Mouse (Mus musculus) midbrain, embryonic 13.5 days (tissue): ENCODE data around the gene Chuk. TPM values are rescaled to one million over a fixed set of nuclear protein-coding genes. Genes with fewer than 3 reads are reported as not detected.

Experiments used
- ATAC-seq: fragments of 200-750 bp; cut with Nextera tagmentation; 2 replicates; pipeline ENCODE4 v1.8.0; 2017; ENCODE audit warnings: mild to moderate bottlenecking, moderate TSS enrichment, moderate library complexity
- H3K27ac ChIP-seq: fragments of 300-500 bp; sonication (generic); 2 replicates; pipeline ENCODE4 v1.5.1; 2015; ENCODE audit warnings: inconsistent platforms, mild to moderate bottlenecking, moderate library complexity
- H3K27me3 ChIP-seq: fragments of 300-500 bp; sonication (generic); 2 replicates; pipeline ENCODE4 v1.6.1; 2015; ENCODE audit warnings: mild to moderate bottlenecking, inconsistent platforms
- H3K36me3 ChIP-seq: fragments of 300-500 bp; sonication (generic); 2 replicates; pipeline ENCODE4 v1.6.1; 2015; ENCODE audit warnings: mild to moderate bottlenecking, inconsistent platforms
- H3K4me1 ChIP-seq: fragments of 300-500 bp; sonication (generic); replicated peaks from 2 replicates; pipeline ENCODE4 v1.6.1; 2015; ENCODE audit warnings: inconsistent platforms
- H3K4me2 ChIP-seq: fragments of 300-500 bp; sonication (generic); replicated peaks from 2 replicates; pipeline ENCODE4 v1.6.1; 2015; ENCODE audit warnings: moderate library complexity, mild to moderate bottlenecking, inconsistent platforms
- H3K4me3 ChIP-seq: fragments of 300-500 bp; sonication (generic); replicated peaks from 2 replicates; pipeline ENCODE4 v1.5.1; 2015; ENCODE audit warnings: mild to moderate bottlenecking, inconsistent platforms
- H3K9ac ChIP-seq: fragments of 300-500 bp; sonication (generic); replicated peaks from 2 replicates; pipeline ENCODE4 v1.6.1; 2015; ENCODE audit warnings: mild to moderate bottlenecking, inconsistent platforms
- H3K9me3 ChIP-seq: fragments of 300-500 bp; sonication (generic); 2 replicates; pipeline ENCODE4 v1.6.1; 2016; ENCODE audit warnings: mild to moderate bottlenecking, inconsistent platforms
- WGBS: fragments of 180-500 bp; shearing (Covaris S2); methylation state at CpG from one replicate; pipeline ENCODE4 v1.1.7; 2015; 5-methylcytosine and 5-hydroxymethylcytosine counted together
- polyA plus RNA-seq: library from polyadenylated mRNA; unstranded; fragments of >200 nt; fragmentation: Nextera tagmentation; extraction: Ambion mirVana; gene quantifications from 2 replicates; pipeline ENCODE4 v1.2.1, GENCODE M21; 2015

Chuk gene
- polyA plus RNA-seq, 1 experiment from 2014 or later, result 70.2 TPM

- Histone ChIP-seq H3K9ac (no peak overlapping the region), H3K27ac (no peak overlapping the region), H3K36me3 (peaks cover 33% of the 10 kb centered on the region), H3K9me3 (no peaks in the 10 kb centered on the region), H3K4me1 (peaks cover 16% of the 10 kb centered on the region), H3K4me3 (no peak overlapping the region), H3K27me3 (no peaks in the 10 kb centered on the region), H3K4me2 (no peak overlapping the region)
- no peak for ATAC-seq
- WGBS, result 92% methylated on average over 2 of the region's 2 CpGs
These were observed 42.5 kb downstream of the Chuk start for GRCm38 (mm10) chr19:44064734-44065133.

- H3K27me3 ChIP-seq, result no peaks in the 10 kb centered on the region
- H3K9ac ChIP-seq, result no peak overlapping the region
- no peak overlapping the region for H3K4me3 ChIP-seq
- no peak overlapping the region for H3K27ac ChIP-seq
- H3K4me2 ChIP-seq, result no peak overlapping the region
- H3K9me3 ChIP-seq, result no peaks in the 10 kb centered on the region
- ATAC-seq, result no peak
- peaks cover 14% of the 10 kb centered on the region for H3K4me1 ChIP-seq
- WGBS, result 91% methylated on average over 7 of the region's 7 CpGs
- H3K36me3 ChIP-seq, result peaks cover 39% of the 10 kb centered on the region
These were observed 43.5 kb downstream of the Chuk start for GRCm38 (mm10) chr19:44063773-44064172.

GRCm38 (mm10) chr19:44060226-44060625 lies 47.1 kb downstream of the Chuk start:
- ATAC-seq, result no peak
- Histone ChIP-seq H3K4me1 (no peaks in the 10 kb centered on the region), H3K9me3 (no peaks in the 10 kb centered on the region), H3K9ac (no peak overlapping the region), H3K36me3 (peaks cover 55% of the 10 kb centered on the region), H3K4me2 (no peak overlapping the region), H3K27me3 (no peaks in the 10 kb centered on the region), H3K27ac (no peak overlapping the region), H3K4me3 (no peak overlapping the region)
- WGBS, result 90% methylated on average over 3 of the region's 3 CpGs

- H3K4me2 ChIP-seq, result no peak overlapping the region
- no peaks in the 10 kb centered on the region for H3K27me3 ChIP-seq
- H3K4me3 ChIP-seq, result no peak overlapping the region
- H3K36me3 ChIP-seq, result peaks cover 43% of the 10 kb centered on the region
- H3K4me1 ChIP-seq, result no peaks in the 10 kb centered on the region
- H3K9ac ChIP-seq, result no peak overlapping the region
- no peaks in the 10 kb centered on the region for H3K9me3 ChIP-seq
- H3K27ac ChIP-seq, result no peak overlapping the region
- ATAC-seq, result no peak
- WGBS, result 82% methylated on average over 4 of the region's 4 CpGs
These were observed 52.0 kb downstream of the Chuk start for GRCm38 (mm10) chr19:44055173-44055826.

- WGBS, result 90% methylated on average over 4 of the region's 4 CpGs
- H3K36me3 ChIP-seq, result peaks cover 39% of the 10 kb centered on the region
These were observed 56.9 kb downstream of the Chuk start for GRCm38 (mm10) chr19:44050388-44050787.

GRCm38 (mm10) chr19:44049282-44049681 lies 58.0 kb downstream of the Chuk start:
- Histone ChIP-seq H3K4me3 (no peak overlapping the region), H3K36me3 (peaks cover 38% of the 10 kb centered on the region), H3K27ac (no peak overlapping the region), H3K9ac (no peak overlapping the region), H3K4me2 (no peak overlapping the region), H3K4me1 (no peaks in the 10 kb centered on the region), H3K9me3 (no peaks in the 10 kb centered on the region), H3K27me3 (no peaks in the 10 kb centered on the region)
- 67% methylated on average over 3 of the region's 3 CpGs for WGBS
- no peak for ATAC-seq

More at GRCm38 (mm10) chr19:44050388-44050787, 56.9 kb downstream of the Chuk start:
- no peak overlapping the region for H3K4me2 ChIP-seq
- no peak overlapping the region for H3K4me3 ChIP-seq
- no peaks in the 10 kb centered on the region for H3K4me1 ChIP-seq
- no peak for ATAC-seq
- no peak overlapping the region for H3K27ac ChIP-seq
- H3K27me3 ChIP-seq, result no peaks in the 10 kb centered on the region
- H3K9ac ChIP-seq, result no peak overlapping the region
- H3K9me3 ChIP-seq, result no peaks in the 10 kb centered on the region

GRCm38 (mm10) chr19:44045847-44046246 lies 61.4 kb downstream of the Chuk start:
- Histone ChIP-seq H3K9me3 (no peaks in the 10 kb centered on the region), H3K27me3 (no peaks in the 10 kb centered on the region), H3K4me3 (no peak overlapping the region), H3K4me2 (no peak overlapping the region), H3K9ac (no peak overlapping the region), H3K27ac (no peak overlapping the region), H3K36me3 (peaks cover 20% of the 10 kb centered on the region), H3K4me1 (no peaks in the 10 kb centered on the region)
- ATAC-seq, result no peak
- 88% methylated on average over 3 of the region's 3 CpGs for WGBS

- Histone ChIP-seq H3K27ac (no peak overlapping the region), H3K4me3 (no peak overlapping the region), H3K4me1 (no peaks in the 10 kb centered on the region), H3K9me3 (no peaks in the 10 kb centered on the region), H3K9ac (no peak overlapping the region), H3K36me3 (peaks cover 34% of the 10 kb centered on the region), H3K27me3 (no peaks in the 10 kb centered on the region), H3K4me2 (no peak overlapping the region)
- no peak for ATAC-seq
- WGBS, result 89% methylated on average over 5 of the region's 5 CpGs
These were observed 65.2 kb downstream of the Chuk start for GRCm38 (mm10) chr19:44042121-44042520.

GRCm38 (mm10) chr19:44033396-44033795 lies 73.9 kb downstream of the Chuk start:
- Histone ChIP-seq H3K4me3 (no peak overlapping the region), H3K27ac (no peak overlapping the region), H3K36me3 (peaks cover 29% of the 10 kb centered on the region), H3K4me1 (no peaks in the 10 kb centered on the region), H3K27me3 (no peaks in the 10 kb centered on the region), H3K9ac (no peak overlapping the region), H3K9me3 (no peaks in the 10 kb centered on the region), H3K4me2 (no peak overlapping the region)
- WGBS, result 94% methylated on average over 5 of the region's 5 CpGs
- no peak for ATAC-seq

- H3K27ac ChIP-seq, result no peak overlapping the region
- WGBS, result 92% methylated on average over 11 of the region's 11 CpGs
These were observed 75.1 kb downstream of the Chuk start for GRCm38 (mm10) chr19:44032046-44032744.

GRCm38 (mm10) chr19:44030024-44030423 lies 77.3 kb downstream of the Chuk start:
- no peak overlapping the region for H3K4me2 ChIP-seq
- 94% methylated on average over 5 of the region's 5 CpGs for WGBS
- H3K9me3 ChIP-seq, result no peaks in the 10 kb centered on the region
- H3K4me1 ChIP-seq, result no peaks in the 10 kb centered on the region
- peaks cover 6% of the 10 kb centered on the region; the same call in 1 of the 2 replicates for H3K36me3 ChIP-seq
- no peak overlapping the region for H3K9ac ChIP-seq
- no peak overlapping the region for H3K4me3 ChIP-seq
- ATAC-seq, result no peak
- H3K27me3 ChIP-seq, result no peaks in the 10 kb centered on the region
- no peak overlapping the region for H3K27ac ChIP-seq

More at GRCm38 (mm10) chr19:44032046-44032744, 75.1 kb downstream of the Chuk start:
- no peaks in the 10 kb centered on the region for H3K27me3 ChIP-seq
- no peak overlapping the region for H3K9ac ChIP-seq
- no peaks in the 10 kb centered on the region for H3K4me1 ChIP-seq
- peaks cover 20% of the 10 kb centered on the region for H3K36me3 ChIP-seq
- H3K4me3 ChIP-seq, result no peak overlapping the region
- no peak overlapping the region for H3K4me2 ChIP-seq
- H3K9me3 ChIP-seq, result no peaks in the 10 kb centered on the region
- no peak for ATAC-seq

- no peak within 1 kb of the TSS for H3K4me2 ChIP-seq
- no peak within 1 kb of the TSS for H3K4me3 ChIP-seq
- ATAC-seq, result no peak
- H3K27me3 ChIP-seq, result no peaks in the 10 kb centered on the region
- no peak within 1 kb of the TSS for H3K9ac ChIP-seq
- H3K4me1 ChIP-seq, result no peaks in the 10 kb centered on the region
- no peaks in the 10 kb centered on the region for H3K9me3 ChIP-seq
- peaks cover 1% of the 10 kb centered on the region; the same call in 1 of the 2 replicates for H3K36me3 ChIP-seq
- no peak within 1 kb of the TSS for H3K27ac ChIP-seq
- WGBS, result 71% methylated on average over 6 of the region's 8 CpGs
These were observed 78.3 kb downstream of the Chuk start, which contains the start of gene Cyp2c23 for GRCm38 (mm10) chr19:44028972-44029371. Gene Cyp2c23, minus strand, starts transcription at chr19:44029208.
